Mouse (Mus musculus): Measurements from ENCODE around the gene Nagpa.

DNA sequence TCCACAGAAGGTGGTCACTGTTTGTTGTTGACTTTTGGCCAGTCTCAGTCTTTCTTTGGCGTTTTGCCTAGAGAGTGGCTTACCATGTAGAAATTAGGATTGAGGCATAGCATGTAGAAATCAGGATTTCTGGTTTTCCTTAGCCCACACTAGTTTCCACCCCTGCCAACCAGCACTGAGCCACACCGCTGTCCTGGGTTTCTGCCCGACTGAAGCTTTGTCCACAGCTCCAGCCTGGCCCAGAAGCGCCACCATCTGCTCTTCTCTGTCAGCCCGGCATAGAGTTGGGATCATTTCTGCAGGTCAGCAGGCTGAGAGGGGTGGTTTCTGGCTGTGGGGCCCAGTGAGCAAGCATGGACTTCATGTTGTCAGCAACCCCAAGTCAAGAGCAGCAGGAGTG is 18.9 kb downstream of the Nagpa start:
- TF ChIP-seq CTCF (IDR thresholded peaks at IDR 0.05; ENCODE audit: control insufficient read depth, insufficient read depth, insufficient read length) (no peak), CEBPB (IDR thresholded peaks at IDR 0.05; ENCODE audit: low read depth) (no peak), MYOG (IDR thresholded peaks at IDR 0.05; ENCODE audit: control insufficient read depth, extremely low read depth, insufficient read length) (no peak)
